Mouse (Mus musculus): ENCODE measurements around the gene Ralgds. TPM values are rescaled to one million over a fixed set of nuclear protein-coding genes. Genes with fewer than 3 reads are reported as not detected.
A peak's percentile ranks its signal among the peaks of the same experiment; 100 is the strongest.

Ralgds gene
- polyA plus RNA-seq, 1 experiment: 49.2 TPM

GRCm38 (mm10) chr2:28525943-28526876, 13.3 kb downstream of the Ralgds start:
- Histone ChIP-seq H3K27me3 (ENCODE audit: control insufficient read depth, insufficient read depth, low read length, poor library complexity, severe bottlenecking) (no peaks in the 10 kb centered on the region), H3K9me3 (replicated peaks; ENCODE audit: control insufficient read depth, insufficient read depth, low read length, poor library complexity, severe bottlenecking) (no peaks in the 10 kb centered on the region), H3K27ac (ENCODE audit: insufficient read depth, low read length) (0 out of 2 replicates have a peak overlapping the region, but pooled peaks have one; percentile 10), H3K4me3 (ENCODE audit: low read depth, low read length) (no peak overlapping the region), H3K36me3 (ENCODE audit: control insufficient read depth, insufficient read depth, low read length, poor library complexity, severe bottlenecking) (no peaks in the 10 kb centered on the region), H3K9ac (ENCODE audit: low read depth, poor library complexity, severe bottlenecking) (no peak overlapping the region), H3K4me1 (ENCODE audit: control insufficient read depth, insufficient read depth, low read length) (no peaks in the 10 kb centered on the region)
- 0 out of 2 replicates have a peak, but pooled peaks have one; percentile 51 for TF ChIP-seq EP300 (IDR thresholded peaks at IDR 0.05; ENCODE audit: insufficient read depth, low read depth, low read length)
- no peak for TF ChIP-seq POLR2A (IDR thresholded peaks at IDR 0.05; ENCODE audit: insufficient read depth, low read length)
- TF ChIP-seq CTCF (IDR thresholded peaks at IDR 0.05; ENCODE audit: low read depth, low read length): peak; percentile 32

- Histone ChIP-seq H3K27ac (ENCODE audit: insufficient read depth, low read length) (no peak overlapping the region), H3K27me3 (ENCODE audit: control insufficient read depth, insufficient read depth, low read length, poor library complexity, severe bottlenecking) (no peaks in the 10 kb centered on the region), H3K36me3 (ENCODE audit: control insufficient read depth, insufficient read depth, low read length, poor library complexity, severe bottlenecking) (no peaks in the 10 kb centered on the region), H3K4me3 (ENCODE audit: low read depth, low read length) (no peak overlapping the region), H3K9ac (ENCODE audit: low read depth, poor library complexity, severe bottlenecking) (no peak overlapping the region), H3K4me1 (ENCODE audit: control insufficient read depth, insufficient read depth, low read length) (no peaks in the 10 kb centered on the region), H3K9me3 (replicated peaks; ENCODE audit: control insufficient read depth, insufficient read depth, low read length, poor library complexity, severe bottlenecking) (no peaks in the 10 kb centered on the region)
- no peak for TF ChIP-seq CTCF (IDR thresholded peaks at IDR 0.05; ENCODE audit: low read depth, low read length)
Measured at GRCm38 (mm10) chr2:28527436-28528353, 14.8 kb downstream of the Ralgds start.

- H3K27ac ChIP-seq (ENCODE audit: insufficient read depth, low read length): no peak overlapping the region
- H3K9ac ChIP-seq (ENCODE audit: low read depth, poor library complexity, severe bottlenecking): no peak overlapping the region
- no peaks in the 10 kb centered on the region for H3K4me1 ChIP-seq (ENCODE audit: control insufficient read depth, insufficient read depth, low read length)
- H3K36me3 ChIP-seq (ENCODE audit: control insufficient read depth, insufficient read depth, low read length, poor library complexity, severe bottlenecking): no peaks in the 10 kb centered on the region
- no peak overlapping the region for H3K4me3 ChIP-seq (ENCODE audit: low read depth, low read length)
- H3K27me3 ChIP-seq (ENCODE audit: control insufficient read depth, insufficient read depth, low read length, poor library complexity, severe bottlenecking): no peaks in the 10 kb centered on the region
- no peaks in the 10 kb centered on the region for H3K9me3 ChIP-seq (replicated peaks; ENCODE audit: control insufficient read depth, insufficient read depth, low read length, poor library complexity, severe bottlenecking)
- no peak for TF ChIP-seq POLR2A (IDR thresholded peaks at IDR 0.05; ENCODE audit: insufficient read depth, low read length)
- TF ChIP-seq CTCF (IDR thresholded peaks at IDR 0.05; ENCODE audit: low read depth, low read length): no peak
- TF ChIP-seq EP300 (IDR thresholded peaks at IDR 0.05; ENCODE audit: insufficient read depth, low read depth, low read length): no peak
Measured at GRCm38 (mm10) chr2:28528354-28528730, 15.4 kb downstream of the Ralgds start.

- Histone ChIP-seq H3K4me1 (ENCODE audit: control insufficient read depth, insufficient read depth, low read length) (no peaks in the 10 kb centered on the region), H3K9ac (ENCODE audit: low read depth, poor library complexity, severe bottlenecking) (no peak overlapping the region)
Measured at GRCm38 (mm10) chr2:28529856-28530255, 16.9 kb downstream of the Ralgds start.

GRCm38 (mm10) chr2:28530311-28530710, 17.4 kb downstream of the Ralgds start:
- no peaks in the 10 kb centered on the region for H3K9me3 ChIP-seq (replicated peaks; ENCODE audit: control insufficient read depth, insufficient read depth, low read length, poor library complexity, severe bottlenecking)
- no peaks in the 10 kb centered on the region for H3K36me3 ChIP-seq (ENCODE audit: control insufficient read depth, insufficient read depth, low read length, poor library complexity, severe bottlenecking)
- no peak overlapping the region for H3K9ac ChIP-seq (ENCODE audit: low read depth, poor library complexity, severe bottlenecking)
- H3K4me3 ChIP-seq (ENCODE audit: low read depth, low read length): no peak overlapping the region
- H3K27ac ChIP-seq (ENCODE audit: insufficient read depth, low read length): no peak overlapping the region
- H3K4me1 ChIP-seq (ENCODE audit: control insufficient read depth, insufficient read depth, low read length): no peaks in the 10 kb centered on the region
- H3K27me3 ChIP-seq (ENCODE audit: control insufficient read depth, insufficient read depth, low read length, poor library complexity, severe bottlenecking): no peaks in the 10 kb centered on the region
- no peak for TF ChIP-seq CTCF (IDR thresholded peaks at IDR 0.05; ENCODE audit: low read depth, low read length)
- no peak for TF ChIP-seq EP300 (IDR thresholded peaks at IDR 0.05; ENCODE audit: insufficient read depth, low read depth, low read length)
- TF ChIP-seq POLR2A (IDR thresholded peaks at IDR 0.05; ENCODE audit: insufficient read depth, low read length): no peak

More at GRCm38 (mm10) chr2:28529856-28530255, 16.9 kb downstream of the Ralgds start:
- Histone ChIP-seq H3K4me3 (ENCODE audit: low read depth, low read length) (no peak overlapping the region), H3K9me3 (replicated peaks; ENCODE audit: control insufficient read depth, insufficient read depth, low read length, poor library complexity, severe bottlenecking) (no peaks in the 10 kb centered on the region), H3K27ac (ENCODE audit: insufficient read depth, low read length) (no peak overlapping the region), H3K36me3 (ENCODE audit: control insufficient read depth, insufficient read depth, low read length, poor library complexity, severe bottlenecking) (no peaks in the 10 kb centered on the region), H3K27me3 (ENCODE audit: control insufficient read depth, insufficient read depth, low read length, poor library complexity, severe bottlenecking) (no peaks in the 10 kb centered on the region)
- TF ChIP-seq CTCF (IDR thresholded peaks at IDR 0.05; ENCODE audit: low read depth, low read length) (no peak), POLR2A (IDR thresholded peaks at IDR 0.05; ENCODE audit: insufficient read depth, low read length) (no peak), EP300 (IDR thresholded peaks at IDR 0.05; ENCODE audit: insufficient read depth, low read depth, low read length) (no peak)
